Mouse (Mus musculus) hindbrain, embryonic 13.5 days (tissue): ENCODE results near the gene Ntng1. TPM values are rescaled to one million over a fixed set of nuclear protein-coding genes. Genes with fewer than 3 reads are reported as not detected.

Experiments used
- ATAC-seq: fragments of 200-750 bp; cut with Nextera tagmentation; 2 replicates; pipeline ENCODE4 v1.8.0; 2017; ENCODE audit warnings: moderate TSS enrichment; ENCODE audit not compliant: low FRiP score
- H3K27ac ChIP-seq: fragments of 300-500 bp; sonication (generic); 2 replicates; pipeline ENCODE4 v1.5.1; 2015; ENCODE audit warnings: inconsistent platforms, mild to moderate bottlenecking, moderate library complexity
- H3K27me3 ChIP-seq: fragments of 300-500 bp; sonication (generic); 2 replicates; pipeline ENCODE4 v1.6.1; 2015; ENCODE audit warnings: mild to moderate bottlenecking, inconsistent platforms
- H3K36me3 ChIP-seq: fragments of 300-500 bp; sonication (generic); 2 replicates; pipeline ENCODE4 v1.6.1; 2015; ENCODE audit warnings: mild to moderate bottlenecking, inconsistent platforms
- H3K4me1 ChIP-seq: fragments of 300-500 bp; sonication (generic); replicated peaks from 2 replicates; pipeline ENCODE4 v1.6.1; 2015; ENCODE audit warnings: inconsistent platforms
- H3K4me2 ChIP-seq: fragments of 300-500 bp; sonication (generic); 2 replicates; pipeline ENCODE4 v1.6.1; 2015; ENCODE audit warnings: inconsistent platforms, mild to moderate bottlenecking, moderate library complexity
- H3K4me3 ChIP-seq: fragments of 300-500 bp; sonication (generic); 2 replicates; pipeline ENCODE4 v1.5.1; 2015; ENCODE audit warnings: mild to moderate bottlenecking, inconsistent platforms
- H3K9ac ChIP-seq: fragments of 300-500 bp; sonication (generic); 2 replicates; pipeline ENCODE4 v1.6.1; 2015; ENCODE audit warnings: mild to moderate bottlenecking, inconsistent platforms
- H3K9me3 ChIP-seq: fragments of 300-500 bp; sonication (generic); 2 replicates; pipeline ENCODE4 v1.6.1; 2016; ENCODE audit warnings: inconsistent platforms
- WGBS: fragments of 180-500 bp; shearing (Covaris S2); methylation state at CpG from one replicate; pipeline ENCODE4 v1.1.7; 2015; 5-methylcytosine and 5-hydroxymethylcytosine counted together
- polyA plus RNA-seq: library from polyadenylated mRNA; unstranded; fragments of >200 nt; fragmentation: Nextera tagmentation; extraction: Ambion mirVana; gene quantifications from 2 replicates; pipeline ENCODE4 v1.2.1, GENCODE M21; 2015

The Ntng1 gene
- polyA plus RNA-seq, 1 experiment from 2014 or later: 19.7 TPM

- no peak overlapping the region for H3K9ac ChIP-seq
- H3K9me3 ChIP-seq: no peaks in the 10 kb centered on the region
- H3K27ac ChIP-seq: peak overlapping the region; percentile 58; the same call in 1 of the 2 replicates
- WGBS: 44% methylated on average over 10 of the region's 10 CpGs
- H3K4me3 ChIP-seq: no peak overlapping the region
- no peaks in the 10 kb centered on the region for H3K27me3 ChIP-seq
- H3K36me3 ChIP-seq: no peaks in the 10 kb centered on the region
- H3K4me2 ChIP-seq: peak overlapping the region; percentile 25; the same call in 1 of the 2 replicates
- H3K4me1 ChIP-seq: peaks cover 24% of the 10 kb centered on the region
- ATAC-seq: peak; percentile 92
These were observed 411.3 kb downstream of the Ntng1 start for GRCm38 (mm10) chr3:109732327-109733182.

- Histone ChIP-seq H3K27me3 (no peaks in the 10 kb centered on the region), H3K9me3 (no peaks in the 10 kb centered on the region), H3K4me3 (no peak overlapping the region), H3K27ac (peak overlapping the region; percentile 58), H3K36me3 (no peaks in the 10 kb centered on the region), H3K9ac (no peak overlapping the region), H3K4me2 (peak overlapping the region; percentile 25; the same call in 1 of the 2 replicates), H3K4me1 (peaks cover 24% of the 10 kb centered on the region)
- 28% methylated on average over 5 of the region's 5 CpGs for WGBS
- ATAC-seq: peak; percentile 72
These were observed 412.1 kb downstream of the Ntng1 start for GRCm38 (mm10) chr3:109731592-109732230.

Other genes starting within 250 kb of the Ntng1 start
- 25.7 and 27.1 TPM in 2 replicates for gene Prmt6, start 107.0 kb upstream of the Ntng1 start, polyA plus RNA-seq